Mouse (Mus musculus) kidney, postnatal 14 days (tissue): ENCODE results near the gene Rsph9.
A peak's percentile ranks its signal among the peaks of the same experiment; 100 is the strongest.

Experiments
- DNase-seq: peaks from one replicate; pipeline ENCODE4 v3.0.0; 2022; ENCODE audit warnings: mixed read lengths

Gene Rsph9

GRCm38 (mm10) chr17:46138563-46139236 is 5.3 kb downstream of the Rsph9 start:
- DNase-seq = no peak

GRCm38 (mm10) chr17:46132862-46133261 is 11.2 kb downstream of the Rsph9 start:
- no peak for DNase-seq

- peak; percentile 85 for DNase-seq
These were observed 11.8 kb downstream of the Rsph9 start for GRCm38 (mm10) chr17:46132058-46132718.

DNA sequence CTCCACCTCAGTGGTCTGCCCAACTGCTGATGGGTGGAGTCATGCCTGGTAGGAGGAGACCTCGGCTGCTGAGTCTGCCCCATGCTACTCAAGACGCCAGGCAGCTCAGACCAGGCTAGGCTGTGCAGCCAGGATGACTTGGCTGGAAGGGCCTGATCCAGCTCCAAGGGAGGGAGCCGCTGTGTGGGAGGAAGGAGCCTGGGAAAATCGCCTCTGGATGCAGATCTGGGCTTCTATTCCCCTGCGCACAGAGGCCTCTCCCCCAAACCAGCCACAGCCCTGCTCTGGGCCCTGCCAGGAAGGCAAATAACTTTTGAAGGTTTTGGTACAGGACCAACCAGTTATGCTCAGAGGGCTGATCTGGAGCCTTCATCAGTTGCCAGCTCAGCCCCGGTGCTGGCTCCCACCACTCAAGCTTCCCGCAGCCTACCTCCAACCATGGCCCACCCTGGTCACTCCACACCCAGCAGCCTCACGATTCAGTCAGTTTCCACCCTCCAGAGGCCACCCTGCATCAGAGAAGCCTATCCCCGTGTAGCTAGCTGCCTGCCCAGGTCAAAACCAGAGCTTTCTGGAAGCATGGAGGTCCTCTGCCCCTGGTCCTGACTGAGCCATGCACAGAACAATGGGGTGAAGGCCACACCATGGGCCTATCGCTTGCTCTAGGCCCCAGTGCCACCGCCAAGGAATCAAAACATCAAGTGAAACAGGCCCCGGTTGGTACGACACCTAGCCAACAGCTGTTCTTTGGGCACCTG is 14.1 kb downstream of the Rsph9 start:
- DNase-seq = peak; percentile 23

DNA sequence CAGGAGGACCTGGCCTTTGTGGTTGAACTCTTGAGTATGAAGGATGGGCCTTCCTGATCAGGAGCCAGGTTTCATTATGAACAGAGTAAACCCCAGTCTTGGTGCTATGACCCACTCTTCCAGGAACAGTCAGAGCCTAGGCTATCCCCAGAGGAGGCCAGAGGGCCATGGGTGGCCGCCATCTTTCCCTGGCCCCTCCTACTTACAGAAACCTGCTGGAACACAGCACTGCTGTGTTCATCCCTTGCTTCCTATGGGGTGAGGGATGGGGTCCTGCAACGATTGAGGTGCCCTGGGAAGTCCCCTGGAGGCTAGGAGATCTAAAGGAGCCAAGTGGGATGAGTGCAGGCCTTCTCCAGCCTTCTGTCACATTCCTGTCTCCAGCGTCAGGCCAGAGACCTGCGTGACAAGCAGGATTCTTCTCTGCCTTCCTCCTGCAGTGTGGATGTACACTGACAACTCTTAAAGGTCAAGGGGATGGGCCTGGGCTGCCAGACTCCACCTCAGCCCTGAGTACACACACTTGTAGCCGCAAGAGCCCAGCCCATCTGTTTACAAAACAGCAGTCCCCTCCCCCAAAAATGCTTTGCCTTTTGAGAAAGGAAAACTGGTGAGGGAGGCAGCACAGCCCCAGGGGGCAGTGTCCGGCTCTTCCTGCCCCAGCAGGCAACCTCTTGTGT is 16.1 kb downstream of the Rsph9 start:
- no peak for DNase-seq

DNA sequence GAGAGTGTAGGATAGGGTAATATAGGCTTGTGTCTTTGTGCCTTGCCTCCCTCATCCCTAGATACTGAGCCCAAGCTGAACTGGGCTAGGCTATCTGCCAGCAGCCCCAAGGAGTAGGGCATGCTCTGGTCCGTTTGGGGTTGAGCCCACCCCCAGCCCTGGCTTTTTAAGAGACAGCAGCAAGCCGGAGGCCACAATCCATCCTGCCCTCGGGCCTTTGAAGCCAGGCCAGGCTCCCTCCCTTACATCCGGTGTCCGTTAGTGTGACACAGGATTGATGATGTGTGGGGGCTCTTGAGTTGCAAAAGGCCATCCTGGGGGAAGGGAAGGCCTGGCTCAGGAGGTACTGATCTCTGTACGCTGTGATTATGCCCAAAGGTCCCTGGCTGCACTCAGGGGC is 17.4 kb downstream of the Rsph9 start:
- DNase-seq = peak; percentile 66

GRCm38 (mm10) chr17:46123953-46124700 is 19.9 kb downstream of the Rsph9 start:
- DNase-seq = no peak

GRCm38 (mm10) chr17:46123285-46123684 is 20.7 kb downstream of the Rsph9 start:
- DNase-seq = no peak

DNA sequence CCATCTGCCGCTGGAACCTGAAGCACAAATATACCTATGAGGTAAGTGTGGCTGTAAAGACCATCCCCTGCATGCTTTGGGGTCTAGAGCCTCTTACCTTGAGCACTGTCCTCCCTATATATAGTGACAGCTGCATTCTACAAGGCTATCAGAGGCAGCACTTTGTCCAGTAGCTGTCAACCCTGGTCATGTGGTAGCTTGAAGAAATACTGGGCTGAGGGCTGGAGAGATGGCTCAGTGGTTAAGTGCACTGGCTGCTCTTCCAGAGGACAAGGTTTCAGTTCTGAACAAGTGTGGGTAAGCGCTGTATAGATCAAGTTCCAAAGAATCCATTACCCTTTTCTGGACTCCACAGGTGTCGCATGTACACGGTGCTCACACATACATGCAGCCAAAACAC is 21.2 kb downstream of the Rsph9 start:
- DNase-seq = no peak

DNA sequence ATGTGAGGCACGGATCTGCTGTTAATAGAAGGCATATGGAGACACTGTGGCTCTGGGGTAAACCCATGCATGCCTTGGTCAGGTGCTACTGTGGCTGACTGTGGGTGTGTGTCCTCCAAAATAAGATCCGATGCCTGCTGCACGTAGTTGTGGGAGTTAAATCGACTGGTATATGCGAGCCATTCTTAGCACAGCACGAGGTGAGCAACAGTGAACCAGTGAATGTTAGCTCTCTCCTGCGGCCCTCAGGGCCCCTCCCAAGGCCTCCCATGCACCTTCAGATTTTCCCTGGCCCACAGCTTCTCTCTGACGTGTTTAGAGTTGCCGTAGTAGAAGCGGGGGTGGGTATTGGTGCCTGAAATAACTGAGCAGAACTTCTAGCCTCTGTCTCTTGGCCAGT is 24.4 kb downstream of the Rsph9 start:
- DNase-seq = no peak

GRCm38 (mm10) chr17:46118423-46118850 is 25.6 kb downstream of the Rsph9 start:
- DNase-seq = no peak

DNA sequence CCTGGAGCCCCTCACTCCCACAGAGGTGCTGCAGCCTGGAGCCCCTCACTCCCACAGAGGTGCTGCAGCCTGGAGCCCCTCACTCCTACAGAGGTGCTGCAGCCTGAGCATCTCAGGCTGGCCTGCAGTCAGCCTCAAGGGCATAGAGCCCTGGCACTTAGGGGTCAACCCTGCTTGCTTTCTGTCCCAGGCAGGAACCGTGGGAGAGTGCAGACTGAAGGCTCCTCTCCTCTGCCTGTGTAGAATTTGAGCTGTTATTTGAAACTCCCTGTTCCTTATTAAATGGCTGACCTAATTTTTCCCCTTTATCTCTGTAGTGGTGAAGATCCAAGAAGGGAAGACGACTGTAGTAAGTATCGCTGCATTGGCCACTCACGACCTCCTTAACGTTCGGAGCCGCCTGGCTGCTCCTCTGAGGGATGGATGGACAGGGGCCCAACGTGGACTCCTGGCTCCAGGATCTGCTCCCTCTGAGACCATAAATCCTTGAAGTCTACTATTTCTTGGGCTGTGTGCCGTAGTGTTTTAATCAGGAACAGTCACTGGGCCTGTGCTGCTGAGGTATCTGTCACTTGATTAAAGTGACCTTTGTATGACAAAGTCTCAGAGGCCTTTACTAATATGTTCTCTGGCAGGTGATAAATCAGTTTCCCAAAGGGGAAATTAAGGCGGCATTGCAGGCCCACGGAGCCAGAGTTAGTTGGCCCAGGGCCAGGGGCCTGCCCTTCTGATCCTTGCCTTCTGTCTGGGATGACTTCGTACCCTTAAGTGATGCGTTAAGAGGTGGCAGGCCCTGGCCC is 26.2 kb downstream of the Rsph9 start:
- DNase-seq = no peak

GRCm38 (mm10) chr17:46116881-46117280 is 27.1 kb downstream of the Rsph9 start:
- DNase-seq = no peak

DNA sequence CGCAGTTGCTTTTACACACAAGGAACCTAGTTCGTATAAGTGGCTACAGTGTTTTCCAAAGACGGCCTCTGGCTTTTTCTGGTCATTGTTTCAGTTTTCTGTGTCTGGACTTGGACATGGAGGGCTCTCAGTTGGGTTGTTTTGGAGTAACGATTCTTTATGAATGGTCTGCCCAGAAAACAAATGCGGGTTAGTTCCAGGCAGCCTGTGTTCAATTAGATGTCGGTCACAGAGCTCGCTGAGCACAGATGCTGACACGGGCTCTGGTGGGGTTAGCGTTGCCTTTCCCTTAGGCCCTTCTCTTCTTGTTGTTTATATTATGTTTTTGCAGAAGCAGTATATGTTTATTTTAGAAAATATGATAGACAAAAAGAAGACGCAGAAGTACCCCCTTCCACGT is 27.9 kb downstream of the Rsph9 start:
- DNase-seq = no peak

DNA sequence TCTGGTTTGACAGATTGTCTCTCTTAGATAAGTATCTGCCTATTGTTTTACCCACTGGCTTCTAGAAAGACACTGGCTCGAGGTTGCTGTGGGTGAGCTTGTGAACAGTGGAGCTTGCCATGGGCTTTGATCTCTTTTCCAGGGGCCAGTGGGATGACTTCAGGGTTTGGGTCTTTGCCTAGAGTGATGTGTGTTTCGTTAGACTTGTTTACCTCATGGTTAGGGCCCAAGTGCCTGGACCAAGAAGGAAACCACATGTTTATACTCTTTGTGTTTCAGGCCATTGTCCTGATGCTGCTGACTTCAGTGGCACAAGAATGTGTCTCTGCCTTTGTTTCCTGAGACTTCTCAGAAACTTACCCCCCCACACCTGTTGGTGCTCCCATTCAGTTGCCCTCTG is 28.5 kb downstream of the Rsph9 start:
- DNase-seq = no peak

DNA sequence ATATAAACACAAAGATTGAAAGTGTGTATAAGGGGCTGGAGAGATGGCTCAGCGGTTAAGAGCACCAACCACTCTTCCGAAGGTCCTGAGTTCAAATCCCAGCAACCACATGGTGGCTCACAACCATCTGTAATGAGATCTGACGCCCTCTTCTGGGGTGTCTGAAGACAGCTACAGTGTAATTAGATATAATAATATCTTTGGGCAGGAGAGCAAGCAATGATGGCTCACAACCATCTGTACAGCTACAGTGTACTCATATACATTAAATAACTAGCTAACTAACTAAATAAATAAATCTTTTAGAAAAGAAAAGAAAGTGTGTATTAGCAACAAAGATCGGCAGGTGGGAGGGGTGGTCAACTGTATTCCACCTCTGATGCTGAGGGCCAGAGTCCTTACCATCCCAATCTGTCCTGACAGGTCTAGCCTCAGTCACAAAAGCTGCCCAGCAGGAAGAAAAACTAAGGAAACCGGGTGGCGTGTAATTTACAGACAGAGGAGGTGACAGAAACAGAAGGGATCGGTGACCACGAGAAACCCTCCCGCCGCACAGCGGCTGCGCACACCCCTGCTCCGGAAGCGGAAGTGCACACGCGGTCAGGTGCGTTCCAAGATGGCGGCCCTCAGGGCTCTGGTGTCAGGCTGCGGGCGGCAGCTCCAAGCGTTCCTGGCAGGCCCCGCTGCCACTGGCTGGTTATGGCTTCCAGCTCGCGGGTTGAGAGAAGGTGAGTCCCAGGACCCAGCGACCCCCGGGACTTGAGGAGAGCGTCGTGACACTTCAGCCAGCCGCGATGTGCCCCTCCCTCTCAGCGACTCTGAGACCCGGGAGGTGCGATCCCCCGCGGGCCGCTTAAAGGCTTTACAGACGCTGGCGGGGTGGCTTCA is 33.4 kb downstream of the Rsph9 start, which contains the start of gene Mrps18a:
Gene Mrps18a (plus strand): TSS at position 585 of the 888 bp plus-strand sequence.
- DNase-seq = peak; percentile 88

DNA sequence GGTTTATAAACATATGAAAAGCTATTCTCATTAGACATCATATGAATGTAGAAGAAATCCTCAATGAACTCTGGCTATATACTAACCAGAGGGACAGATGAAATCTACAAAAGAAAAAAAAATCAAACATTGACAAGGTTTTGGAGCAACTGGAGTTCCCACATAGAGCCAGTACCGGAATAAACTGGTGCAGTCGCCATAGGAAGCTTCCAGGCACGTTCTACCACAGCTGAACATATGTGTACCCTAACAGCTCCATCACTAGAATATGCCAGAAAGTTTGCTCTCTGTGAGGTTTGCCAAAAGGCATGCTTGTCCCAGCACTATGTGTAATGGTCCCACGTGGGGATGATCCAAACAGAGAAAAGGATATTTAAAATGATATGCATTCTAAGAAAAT is 35.7 kb downstream of the Rsph9 start:
- no peak for DNase-seq

DNA sequence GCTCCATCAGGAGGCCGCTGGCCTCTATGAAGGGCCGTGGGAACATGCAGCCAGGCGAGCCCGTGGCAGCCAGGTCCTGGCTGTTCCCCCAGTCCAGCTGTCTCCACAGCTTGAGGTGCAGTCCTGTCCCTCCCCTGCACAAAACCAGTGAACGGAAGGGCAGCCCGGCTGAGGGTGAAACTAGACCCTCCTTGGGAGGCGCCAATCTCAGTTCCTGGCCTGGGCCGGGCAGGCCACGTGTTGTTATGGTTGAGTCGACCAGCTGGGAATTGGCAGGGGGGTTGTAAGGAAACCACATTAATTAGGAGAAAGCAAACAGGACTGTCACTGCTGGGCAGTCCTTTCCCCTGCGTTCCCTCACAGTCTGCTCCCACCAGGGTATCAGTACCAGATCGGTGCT is 39.5 kb downstream of the Rsph9 start:
- peak; percentile 46 for DNase-seq

- no peak for DNase-seq
These were observed 41.3 kb downstream of the Rsph9 start for GRCm38 (mm10) chr17:46102608-46103159.

- DNase-seq = no peak
These were observed 42.1 kb downstream of the Rsph9 start for GRCm38 (mm10) chr17:46101906-46102305.
